Mouse (Mus musculus) right cerebral cortex, postnatal 36 days (tissue): ENCODE results near the gene Ubr2.

Experiments
- DNase-seq, 2 experiments: peaks; one replicate each; pipeline ENCODE4 v3.0.0; 2022; ENCODE audit warnings: low spot score in 2 of 2, mixed read lengths in 1 of 2

Gene Ubr2

DNA sequence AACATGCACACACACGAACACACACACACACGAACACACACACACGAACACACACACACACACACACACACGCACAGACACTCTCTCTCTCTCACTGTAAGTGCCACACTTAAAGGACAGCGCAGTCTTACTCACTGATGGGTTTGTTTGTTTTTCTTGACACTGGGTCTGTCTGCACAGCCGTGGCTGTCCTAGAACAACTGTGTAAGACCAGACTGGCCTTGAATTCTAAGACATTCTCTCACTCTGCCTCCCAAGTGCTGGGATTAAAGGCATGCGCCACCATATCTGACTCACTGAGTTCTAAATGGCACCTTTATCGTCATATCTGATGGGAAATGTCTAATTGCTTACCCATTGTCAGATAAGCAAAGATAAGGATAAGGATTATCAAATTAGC, 7.1 kb downstream of the Ubr2 start:
- no peak for DNase-seq

DNA sequence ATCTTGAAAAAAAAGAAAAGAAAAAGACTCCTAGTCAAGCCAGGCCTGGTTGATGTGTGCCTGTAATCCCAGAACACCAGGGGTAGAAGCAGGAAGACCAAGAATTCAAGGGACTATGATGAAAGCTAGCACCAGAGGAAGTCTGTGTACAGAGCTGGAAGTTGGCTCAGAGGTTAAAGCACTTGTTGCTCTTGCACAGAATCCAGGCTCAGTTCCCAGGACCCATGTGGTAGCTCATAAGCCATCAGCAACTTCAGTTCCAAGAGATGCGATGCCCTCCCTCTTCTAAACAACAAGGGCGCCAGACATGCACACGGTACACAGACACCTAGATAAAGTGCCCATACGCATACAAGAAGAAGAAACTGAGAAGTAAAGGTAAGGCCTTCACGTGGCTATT, 8.0 kb downstream of the Ubr2 start:
- DNase-seq = no peak

DNA sequence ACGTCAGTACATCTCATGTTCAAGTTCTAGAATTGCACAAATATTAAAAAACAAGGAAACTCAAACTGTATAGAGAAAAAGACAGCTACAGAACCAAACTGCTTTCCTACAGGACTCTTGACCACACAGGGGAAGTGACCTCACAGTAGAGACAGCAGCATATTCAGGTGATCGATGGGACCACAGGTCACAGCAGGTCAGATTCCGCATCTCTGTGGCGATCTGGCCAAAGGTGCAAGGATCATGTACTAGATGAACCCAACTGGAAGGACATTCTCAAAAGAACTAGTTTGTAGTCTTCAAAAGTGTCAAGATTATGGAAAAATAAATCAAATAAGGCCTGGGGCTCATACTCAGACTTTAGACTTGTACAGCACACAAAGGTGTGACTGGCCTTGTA, 11.5 kb downstream of the Ubr2 start:
- DNase-seq = no peak

- no peak for DNase-seq
These were observed 13.9 kb downstream of the Ubr2 start for GRCm38 (mm10) chr17:46996484-46996883.

GRCm38 (mm10) chr17:46995621-46996020, 14.7 kb downstream of the Ubr2 start:
- no peak for DNase-seq

DNA sequence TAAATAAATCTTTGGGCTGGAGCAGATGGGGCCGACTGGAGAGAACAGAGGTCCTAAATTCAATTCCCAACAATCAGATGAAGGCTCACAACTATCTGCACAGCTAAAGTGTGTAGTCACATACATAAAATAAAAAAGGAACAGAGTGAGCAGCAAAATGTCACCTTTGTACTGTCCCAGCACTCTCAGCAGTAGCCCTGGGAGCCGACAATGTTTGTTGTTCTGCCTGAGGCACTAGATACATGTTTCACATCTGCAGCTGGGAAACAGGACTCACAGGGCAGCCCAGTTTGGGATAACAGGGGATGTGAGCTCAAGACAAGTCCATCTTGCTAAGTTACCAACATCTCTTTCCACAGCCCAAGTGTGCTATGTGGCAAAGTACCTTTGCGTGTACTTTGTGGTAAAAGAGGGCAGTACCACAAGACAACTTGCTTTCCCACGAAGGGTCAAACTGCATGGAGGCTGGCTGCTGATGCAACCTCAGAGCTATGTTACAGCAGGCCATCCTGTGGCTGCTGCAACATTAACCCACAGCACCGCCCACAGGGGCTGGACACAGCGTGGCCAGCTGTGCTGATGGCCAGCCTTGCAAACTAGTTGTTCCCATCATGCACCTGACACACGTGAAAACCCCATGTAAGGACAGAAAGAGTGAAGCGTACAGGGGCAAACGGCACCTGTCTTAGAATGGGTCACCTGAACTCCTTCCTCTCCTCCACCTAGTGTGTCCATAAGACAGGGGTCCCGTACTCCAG, 15.5 kb downstream of the Ubr2 start:
- no peak for DNase-seq

DNA sequence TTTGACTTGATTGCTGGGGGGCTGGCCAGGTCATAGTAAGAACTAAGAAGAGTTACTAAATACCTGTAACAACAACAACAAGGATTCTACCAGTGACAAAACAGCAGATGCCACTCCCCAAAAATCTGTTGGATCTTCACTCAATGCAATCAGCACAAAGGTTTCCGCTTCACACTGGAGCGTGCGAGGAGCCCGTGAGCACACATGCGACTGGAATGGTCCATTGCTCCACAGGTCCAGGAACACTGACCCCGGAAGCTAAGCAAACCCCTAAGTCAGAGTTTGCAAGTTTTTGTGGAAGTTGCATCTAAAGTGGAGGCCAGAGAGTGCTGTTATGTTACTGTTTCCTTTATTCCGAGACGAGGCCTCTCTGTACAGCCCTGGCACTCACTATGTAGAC, 16.7 kb downstream of the Ubr2 start:
- no peak for DNase-seq

DNA sequence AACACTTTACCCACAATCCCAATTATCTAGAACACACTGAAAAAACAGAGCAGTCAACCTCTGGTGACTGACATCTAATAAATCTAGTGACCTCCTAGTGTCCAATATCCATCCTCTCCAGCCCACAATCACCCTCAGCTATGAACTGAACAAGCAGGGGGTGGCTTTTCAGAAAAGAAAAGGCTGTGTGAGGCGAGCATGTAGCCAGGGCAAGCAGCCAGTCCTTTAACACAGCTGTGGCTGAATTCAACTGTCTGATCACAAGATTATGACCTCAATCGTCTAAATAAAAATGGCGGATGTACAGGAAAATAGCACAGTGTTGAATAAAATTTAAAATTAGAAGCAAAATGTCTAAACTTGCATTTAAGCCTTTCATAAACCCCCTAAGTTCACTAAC, 22.7 kb downstream of the Ubr2 start:
- DNase-seq = no peak

DNA sequence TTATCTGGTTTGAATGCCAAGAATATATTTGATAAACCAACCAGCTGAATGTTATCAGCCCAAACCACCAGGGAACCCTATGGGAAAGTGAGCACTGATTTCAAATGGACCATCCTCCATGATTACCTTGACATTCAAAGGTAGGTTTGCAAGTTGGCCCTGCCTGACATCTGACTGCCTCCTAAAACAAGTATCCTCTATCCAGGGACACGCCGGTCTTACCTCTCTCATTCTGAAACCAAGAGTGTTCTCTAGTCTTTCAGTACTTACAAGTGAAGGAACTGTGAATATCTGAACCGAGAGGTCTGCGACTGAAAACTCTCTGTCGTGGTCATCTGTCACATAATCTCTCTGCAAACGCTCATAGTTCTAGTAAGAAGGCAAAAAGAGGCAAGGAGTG, 30.3 kb downstream of the Ubr2 start:
- DNase-seq = no peak

GRCm38 (mm10) chr17:46975183-46975582, 35.2 kb downstream of the Ubr2 start:
- DNase-seq = no peak

DNA sequence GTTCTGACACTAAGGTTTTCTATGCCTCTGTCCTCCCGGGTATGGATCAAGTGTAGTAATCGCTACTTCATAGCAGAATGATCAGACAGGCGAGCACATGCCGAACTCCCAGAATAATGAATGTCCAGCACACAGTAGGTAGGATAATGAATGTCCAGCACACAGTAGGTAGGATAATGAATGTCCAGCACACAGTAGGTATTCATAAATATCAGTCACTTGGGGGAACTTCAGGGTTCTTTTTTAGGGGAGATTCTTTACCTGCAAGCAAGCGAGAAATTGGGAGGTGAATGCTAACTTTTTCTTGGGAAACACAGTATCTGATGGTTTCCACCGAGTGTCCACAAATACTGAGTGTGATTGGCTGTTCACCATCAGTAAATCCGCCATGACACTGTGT, 37.8 kb downstream of the Ubr2 start:
- DNase-seq = no peak

- DNase-seq = no peak
These were observed 43.5 kb downstream of the Ubr2 start for GRCm38 (mm10) chr17:46966892-46967291.

- DNase-seq = no peak
These were observed 47.2 kb downstream of the Ubr2 start for GRCm38 (mm10) chr17:46963186-46963585.

DNA sequence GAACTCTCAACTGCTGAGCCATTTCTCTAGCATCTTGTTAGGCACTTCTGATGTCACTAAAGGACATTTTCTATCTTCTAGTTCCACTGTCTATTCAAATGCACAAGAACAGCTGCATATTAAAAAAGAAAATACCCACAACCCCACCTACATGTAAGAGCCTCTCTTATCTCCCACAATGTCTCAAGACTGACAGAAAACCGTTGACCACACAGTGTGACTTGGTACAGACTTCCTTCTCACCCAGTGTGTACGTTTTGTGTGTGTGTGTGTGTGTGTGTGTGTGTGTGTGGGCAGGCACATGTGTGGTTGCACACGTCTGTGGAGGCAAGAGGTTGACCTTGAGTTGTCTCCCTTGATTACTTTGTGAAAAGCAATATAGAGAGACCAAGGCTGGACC, 48.2 kb downstream of the Ubr2 start:
- no peak for DNase-seq

DNA sequence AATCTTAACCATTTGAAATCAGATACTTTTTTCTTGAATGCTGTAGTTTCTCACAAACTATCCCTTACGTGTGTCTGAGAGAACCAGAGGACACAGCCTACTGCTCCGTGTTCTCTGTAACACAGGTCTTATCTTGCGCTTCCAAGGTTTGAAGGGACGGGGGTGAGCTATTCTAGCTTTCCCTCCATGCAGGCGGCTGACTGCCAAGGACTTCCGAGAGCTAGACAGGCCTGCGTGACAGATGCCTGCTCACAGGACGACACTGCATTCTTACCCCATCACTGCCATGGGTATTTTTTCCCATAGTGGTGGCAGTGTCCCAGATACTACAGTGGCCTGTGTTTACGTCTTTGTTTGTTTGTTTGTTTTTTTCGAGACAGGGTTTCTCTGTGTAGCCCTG, 50.1 kb downstream of the Ubr2 start:
- DNase-seq = no peak

DNA sequence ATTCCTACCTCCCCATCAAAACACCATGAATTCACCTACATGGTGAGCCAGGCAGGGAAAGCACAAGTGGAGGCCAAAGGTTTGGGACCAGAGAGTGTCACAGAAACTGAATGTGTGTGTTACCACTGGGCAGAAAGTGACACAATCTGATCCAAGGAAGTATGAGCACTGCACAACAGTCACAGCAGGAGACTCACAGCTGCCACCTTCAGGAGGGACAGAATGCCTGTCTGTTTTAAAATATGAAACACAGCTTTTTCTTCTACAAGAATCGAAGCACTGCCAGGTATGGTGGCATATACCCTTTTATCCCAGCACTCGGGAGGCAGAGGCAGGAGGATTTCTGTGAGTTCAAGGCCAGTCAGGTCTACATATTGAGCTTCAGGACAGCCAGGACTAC, 52.3 kb downstream of the Ubr2 start:
- DNase-seq = no peak

DNA sequence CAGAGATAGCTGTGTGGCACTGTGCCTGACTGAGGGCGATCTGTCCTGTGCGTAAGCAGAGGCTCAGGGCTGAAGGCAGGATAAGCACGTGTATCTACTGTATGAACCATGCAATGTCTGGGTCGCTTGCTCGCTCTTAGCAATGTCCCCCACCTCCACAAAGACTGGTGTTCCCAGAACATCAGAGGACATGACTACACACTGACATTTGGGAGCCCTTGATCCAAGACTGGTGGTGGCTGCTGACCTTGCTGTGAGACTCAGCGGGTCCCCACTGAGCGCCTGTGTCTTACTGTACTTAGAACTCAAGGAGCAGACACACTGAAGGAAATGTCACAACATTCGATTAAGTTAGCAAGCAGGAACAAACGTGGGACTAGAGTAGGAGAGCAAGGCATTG, 64.1 kb downstream of the Ubr2 start:
- DNase-seq = no peak

GRCm38 (mm10) chr17:46942421-46942820, 67.9 kb downstream of the Ubr2 start:
- no peak for DNase-seq

- no peak for DNase-seq
These were observed 69.9 kb downstream of the Ubr2 start for GRCm38 (mm10) chr17:46940461-46940860.

GRCm38 (mm10) chr17:46933557-46934348, 76.6 kb downstream of the Ubr2 start:
- DNase-seq = peak; percentile 33 to 51

DNA sequence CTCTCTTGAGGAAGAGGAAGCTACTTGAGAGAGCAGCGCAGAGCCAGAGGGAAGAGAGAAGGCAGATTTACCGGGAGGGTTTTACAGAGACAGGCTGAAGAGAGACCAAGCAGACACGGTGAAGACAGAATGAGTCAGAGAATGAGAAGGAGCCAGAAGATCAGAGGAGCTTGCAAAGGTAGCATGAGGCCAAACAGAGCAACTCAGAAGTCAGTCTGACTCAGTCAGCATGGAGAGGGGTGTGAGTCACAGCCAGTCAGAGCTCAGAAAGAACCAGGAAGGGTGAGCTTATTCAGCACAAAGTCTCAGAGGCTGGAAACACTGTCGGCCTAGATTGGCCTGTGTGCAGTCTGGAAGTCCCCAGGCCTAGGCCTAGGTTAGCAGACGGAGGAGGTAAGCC, 77.4 kb downstream of the Ubr2 start:
- DNase-seq = peak in 1 of 2 experiments; percentile 31

DNA sequence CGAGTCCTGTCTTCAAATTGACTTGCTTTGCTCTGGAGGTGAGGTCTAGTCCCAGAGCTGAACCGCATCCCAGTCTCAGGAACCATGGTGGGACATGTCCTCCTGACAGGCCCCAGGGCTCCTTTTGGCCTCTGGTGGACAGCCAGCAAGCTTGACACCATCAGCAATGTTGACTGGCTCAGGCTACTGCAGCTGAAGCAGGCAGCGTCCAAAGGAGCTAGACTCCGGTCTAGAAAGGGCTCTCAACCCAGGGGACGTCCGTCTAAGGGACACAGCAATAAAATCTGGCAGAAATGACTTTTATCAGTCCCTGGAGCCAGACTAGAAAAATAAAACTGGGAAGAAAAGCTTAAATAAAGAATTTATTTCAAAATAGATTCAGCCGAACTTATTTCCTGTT, 80.5 kb downstream of the Ubr2 start:
- DNase-seq = no peak

- DNase-seq = no peak
These were observed 81.1 kb downstream of the Ubr2 start for GRCm38 (mm10) chr17:46929277-46929676.
